Mouse (Mus musculus): ENCODE measurements around the gene Myl4. TPM values are rescaled to one million over a fixed set of nuclear protein-coding genes. Genes with fewer than 3 reads are reported as not detected.

Myl4 gene
- polyA plus RNA-seq, 1 experiment = 3.8 TPM

DNA sequence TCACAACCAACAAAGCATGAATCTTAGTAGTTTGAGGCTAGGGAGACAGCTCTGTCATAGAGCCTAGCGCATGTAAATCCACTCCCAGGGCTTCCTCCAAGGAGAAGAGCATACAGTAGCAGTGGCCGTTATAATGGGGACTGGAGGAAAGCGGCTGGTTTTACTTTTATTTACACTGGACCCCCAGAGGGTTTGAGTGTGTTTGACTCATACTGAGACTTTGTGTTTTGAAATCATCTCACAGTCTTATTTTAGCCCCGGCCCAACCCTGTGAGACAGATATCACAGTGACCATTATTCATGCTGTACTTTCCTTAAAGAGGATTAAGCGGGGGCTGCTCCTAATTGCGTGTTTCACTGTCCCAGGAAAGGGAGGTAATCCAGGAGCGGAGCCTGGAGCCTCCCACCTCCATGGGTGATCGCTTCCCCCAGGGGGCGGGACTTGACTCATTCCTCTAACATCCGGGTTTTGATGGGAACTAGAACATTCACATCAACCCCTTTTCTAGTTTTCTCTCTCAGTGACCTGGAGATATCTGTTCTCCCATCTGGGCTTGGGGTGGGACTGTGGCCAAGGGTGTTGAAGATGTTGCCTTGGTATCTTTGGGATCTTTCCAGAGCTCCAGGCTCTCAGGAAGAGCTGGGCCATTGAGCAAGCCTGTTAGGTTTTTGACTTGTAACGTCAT, 77.3 kb downstream of the Myl4 start:
- H3K9ac ChIP-seq (ENCODE audit: low read depth, poor library complexity, severe bottlenecking) = no peak overlapping the region
- no peaks in the 10 kb centered on the region for H3K27me3 ChIP-seq (ENCODE audit: control insufficient read depth, insufficient read depth, low read length, poor library complexity, severe bottlenecking)
- H3K9me3 ChIP-seq (replicated peaks; ENCODE audit: control insufficient read depth, insufficient read depth, low read length, poor library complexity, severe bottlenecking) = no peaks in the 10 kb centered on the region
- no peaks in the 10 kb centered on the region for H3K36me3 ChIP-seq (ENCODE audit: control insufficient read depth, insufficient read depth, low read length, poor library complexity, severe bottlenecking)
- no peaks in the 10 kb centered on the region for H3K4me1 ChIP-seq (ENCODE audit: control insufficient read depth, insufficient read depth, low read length)
- no peak overlapping the region for H3K4me3 ChIP-seq (ENCODE audit: low read depth, low read length)
- TF ChIP-seq POLR2A (IDR thresholded peaks at IDR 0.05; ENCODE audit: insufficient read depth, low read length) (no peak), EP300 (IDR thresholded peaks at IDR 0.05; ENCODE audit: insufficient read depth, low read depth, low read length) (no peak), CTCF (IDR thresholded peaks at IDR 0.05; ENCODE audit: low read depth, low read length) (no peak)
- H3K27ac ChIP-seq (ENCODE audit: insufficient read depth, low read length) = no peak overlapping the region

DNA sequence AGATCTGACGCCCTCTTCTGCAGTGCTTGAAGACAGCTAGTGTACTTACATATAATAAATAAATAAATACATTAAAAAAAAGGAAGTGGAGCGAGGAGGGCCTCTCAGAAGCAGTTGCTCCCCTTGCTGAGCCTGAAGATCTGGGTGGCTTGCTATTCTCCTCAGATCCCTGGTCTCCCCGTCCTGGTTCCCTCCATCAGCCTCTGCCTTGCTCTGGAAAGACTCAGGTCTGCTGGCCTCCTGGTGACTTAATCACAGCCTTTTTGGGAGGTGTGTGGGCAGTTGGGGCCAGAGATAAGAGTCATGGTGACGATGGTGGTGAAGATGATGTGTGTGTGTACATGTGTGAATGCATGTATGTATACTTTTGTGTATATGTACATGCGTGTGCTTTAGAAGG, 78.1 kb downstream of the Myl4 start:
- H3K27me3 ChIP-seq (ENCODE audit: control insufficient read depth, insufficient read depth, low read length, poor library complexity, severe bottlenecking) = no peaks in the 10 kb centered on the region
- H3K27ac ChIP-seq (ENCODE audit: insufficient read depth, low read length) = no peak overlapping the region
- H3K9me3 ChIP-seq (replicated peaks; ENCODE audit: control insufficient read depth, insufficient read depth, low read length, poor library complexity, severe bottlenecking) = no peaks in the 10 kb centered on the region
- no peak for TF ChIP-seq CTCF (IDR thresholded peaks at IDR 0.05; ENCODE audit: low read depth, low read length)
- TF ChIP-seq EP300 (IDR thresholded peaks at IDR 0.05; ENCODE audit: insufficient read depth, low read depth, low read length) = no peak
- no peak for TF ChIP-seq POLR2A (IDR thresholded peaks at IDR 0.05; ENCODE audit: insufficient read depth, low read length)
- H3K4me1 ChIP-seq (ENCODE audit: control insufficient read depth, insufficient read depth, low read length) = no peaks in the 10 kb centered on the region
- H3K36me3 ChIP-seq (ENCODE audit: control insufficient read depth, insufficient read depth, low read length, poor library complexity, severe bottlenecking) = no peaks in the 10 kb centered on the region
- H3K4me3 ChIP-seq (ENCODE audit: low read depth, low read length) = no peak overlapping the region
- no peak overlapping the region for H3K9ac ChIP-seq (ENCODE audit: low read depth, poor library complexity, severe bottlenecking)

DNA sequence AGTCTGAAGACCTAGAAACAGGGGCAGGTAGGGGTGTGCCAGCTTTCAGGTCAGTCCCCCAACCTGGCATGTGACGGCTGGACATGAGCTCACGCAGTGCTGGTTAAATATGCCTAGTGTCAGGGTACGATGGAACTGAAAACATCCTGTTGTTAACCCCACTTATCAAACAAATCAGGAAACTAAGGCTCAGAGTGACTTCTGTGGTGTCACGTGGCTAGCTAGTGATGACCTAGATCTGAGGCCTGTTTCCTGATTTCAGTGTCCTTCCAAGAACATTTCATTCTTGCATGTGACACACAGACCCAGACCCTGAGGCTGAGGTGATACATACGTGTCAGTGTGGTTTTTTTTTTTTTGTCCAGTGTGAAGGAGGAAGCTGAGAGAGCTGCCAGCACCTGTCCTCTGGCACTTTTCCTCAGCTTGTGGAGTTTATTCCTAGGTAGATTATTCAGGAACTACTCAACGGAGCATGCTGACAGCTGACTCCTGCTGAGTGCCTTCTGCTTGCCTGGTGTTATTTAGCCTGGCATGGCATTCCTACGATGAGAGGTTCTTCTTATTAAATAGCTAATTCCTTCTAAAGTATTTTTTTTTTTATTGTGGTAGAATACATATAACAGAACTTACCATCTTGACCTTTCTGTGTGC, 79.8 kb downstream of the Myl4 start:
- Histone ChIP-seq H3K9ac (ENCODE audit: low read depth, poor library complexity, severe bottlenecking) (no peak overlapping the region), H3K27ac (ENCODE audit: insufficient read depth, low read length) (no peak overlapping the region), H3K27me3 (ENCODE audit: control insufficient read depth, insufficient read depth, low read length, poor library complexity, severe bottlenecking) (no peaks in the 10 kb centered on the region), H3K4me1 (ENCODE audit: control insufficient read depth, insufficient read depth, low read length) (no peaks in the 10 kb centered on the region), H3K36me3 (ENCODE audit: control insufficient read depth, insufficient read depth, low read length, poor library complexity, severe bottlenecking) (no peaks in the 10 kb centered on the region), H3K4me3 (ENCODE audit: low read depth, low read length) (no peak overlapping the region), H3K9me3 (replicated peaks; ENCODE audit: control insufficient read depth, insufficient read depth, low read length, poor library complexity, severe bottlenecking) (no peaks in the 10 kb centered on the region)
- TF ChIP-seq CTCF (IDR thresholded peaks at IDR 0.05; ENCODE audit: low read depth, low read length) (no peak), POLR2A (IDR thresholded peaks at IDR 0.05; ENCODE audit: insufficient read depth, low read length) (no peak)

GRCm38 (mm10) chr11:104631306-104631705, 80.8 kb downstream of the Myl4 start:
- H3K36me3 ChIP-seq (ENCODE audit: control insufficient read depth, insufficient read depth, low read length, poor library complexity, severe bottlenecking) = no peaks in the 10 kb centered on the region
- no peak overlapping the region for H3K4me3 ChIP-seq (ENCODE audit: low read depth, low read length)

DNA sequence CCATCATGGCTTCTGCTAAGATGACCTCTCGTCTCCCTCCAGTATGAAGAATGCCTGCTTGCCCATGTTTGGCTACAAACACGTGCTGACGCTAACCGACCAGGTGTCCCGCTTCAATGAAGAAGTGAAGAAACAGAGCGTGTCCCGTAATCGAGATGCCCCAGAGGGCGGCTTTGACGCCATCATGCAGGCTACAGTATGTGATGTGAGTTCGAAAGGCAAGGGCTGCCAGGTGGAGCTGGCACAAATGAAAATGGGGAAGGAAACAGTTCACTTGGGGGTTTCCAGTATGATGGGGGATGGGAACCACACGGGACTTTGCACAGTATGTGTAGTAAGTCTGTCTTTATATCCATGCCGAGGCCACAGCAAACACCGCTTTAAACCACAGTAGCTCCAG, 86.5 kb downstream of the Myl4 start:
- Histone ChIP-seq H3K9ac (ENCODE audit: low read depth, poor library complexity, severe bottlenecking) (no peak overlapping the region), H3K4me1 (ENCODE audit: control insufficient read depth, insufficient read depth, low read length) (no peaks in the 10 kb centered on the region), H3K27ac (ENCODE audit: insufficient read depth, low read length) (no peak overlapping the region), H3K4me3 (ENCODE audit: low read depth, low read length) (no peak overlapping the region), H3K9me3 (replicated peaks; ENCODE audit: control insufficient read depth, insufficient read depth, low read length, poor library complexity, severe bottlenecking) (no peaks in the 10 kb centered on the region), H3K36me3 (ENCODE audit: control insufficient read depth, insufficient read depth, low read length, poor library complexity, severe bottlenecking) (no peaks in the 10 kb centered on the region), H3K27me3 (ENCODE audit: control insufficient read depth, insufficient read depth, low read length, poor library complexity, severe bottlenecking) (no peaks in the 10 kb centered on the region)
- no peak for TF ChIP-seq EP300 (IDR thresholded peaks at IDR 0.05; ENCODE audit: insufficient read depth, low read depth, low read length)
- TF ChIP-seq CTCF (IDR thresholded peaks at IDR 0.05; ENCODE audit: low read depth, low read length) = no peak
- TF ChIP-seq POLR2A (IDR thresholded peaks at IDR 0.05; ENCODE audit: insufficient read depth, low read length) = no peak

More at GRCm38 (mm10) chr11:104631306-104631705, 80.8 kb downstream of the Myl4 start:
- no peaks in the 10 kb centered on the region for H3K4me1 ChIP-seq (ENCODE audit: control insufficient read depth, insufficient read depth, low read length)
- TF ChIP-seq EP300 (IDR thresholded peaks at IDR 0.05; ENCODE audit: insufficient read depth, low read depth, low read length) = no peak
- TF ChIP-seq POLR2A (IDR thresholded peaks at IDR 0.05; ENCODE audit: insufficient read depth, low read length) = no peak
- no peak for TF ChIP-seq CTCF (IDR thresholded peaks at IDR 0.05; ENCODE audit: low read depth, low read length)
- H3K27ac ChIP-seq (ENCODE audit: insufficient read depth, low read length) = no peak overlapping the region
- H3K9ac ChIP-seq (ENCODE audit: low read depth, poor library complexity, severe bottlenecking) = no peak overlapping the region
- H3K27me3 ChIP-seq (ENCODE audit: control insufficient read depth, insufficient read depth, low read length, poor library complexity, severe bottlenecking) = no peaks in the 10 kb centered on the region
- no peaks in the 10 kb centered on the region for H3K9me3 ChIP-seq (replicated peaks; ENCODE audit: control insufficient read depth, insufficient read depth, low read length, poor library complexity, severe bottlenecking)

GRCm38 (mm10) chr11:104638006-104638405, 87.5 kb downstream of the Myl4 start:
- no peaks in the 10 kb centered on the region for H3K4me1 ChIP-seq (ENCODE audit: control insufficient read depth, insufficient read depth, low read length)
- no peaks in the 10 kb centered on the region for H3K27me3 ChIP-seq (ENCODE audit: control insufficient read depth, insufficient read depth, low read length, poor library complexity, severe bottlenecking)
- H3K36me3 ChIP-seq (ENCODE audit: control insufficient read depth, insufficient read depth, low read length, poor library complexity, severe bottlenecking) = no peaks in the 10 kb centered on the region
- no peak overlapping the region for H3K9ac ChIP-seq (ENCODE audit: low read depth, poor library complexity, severe bottlenecking)
- TF ChIP-seq EP300 (IDR thresholded peaks at IDR 0.05; ENCODE audit: insufficient read depth, low read depth, low read length) = no peak
- no peak for TF ChIP-seq CTCF (IDR thresholded peaks at IDR 0.05; ENCODE audit: low read depth, low read length)
- TF ChIP-seq POLR2A (IDR thresholded peaks at IDR 0.05; ENCODE audit: insufficient read depth, low read length) = no peak
- H3K4me3 ChIP-seq (ENCODE audit: low read depth, low read length) = no peak overlapping the region
- no peak overlapping the region for H3K27ac ChIP-seq (ENCODE audit: insufficient read depth, low read length)
- H3K9me3 ChIP-seq (replicated peaks; ENCODE audit: control insufficient read depth, insufficient read depth, low read length, poor library complexity, severe bottlenecking) = no peaks in the 10 kb centered on the region

Data from ES-Bruce4 (cell line).